Mouse (Mus musculus) mature B cell (primary cell): Measurements from ENCODE around the gene Dnah6.

Experiments used
- in situ Hi-C: fragments of 300-500 bp; cut with MboI; formaldehyde crosslinking; loops from 2 replicates; pipeline ENCODE4 v1.14.3; 2019

Gene Dnah6

DNA sequence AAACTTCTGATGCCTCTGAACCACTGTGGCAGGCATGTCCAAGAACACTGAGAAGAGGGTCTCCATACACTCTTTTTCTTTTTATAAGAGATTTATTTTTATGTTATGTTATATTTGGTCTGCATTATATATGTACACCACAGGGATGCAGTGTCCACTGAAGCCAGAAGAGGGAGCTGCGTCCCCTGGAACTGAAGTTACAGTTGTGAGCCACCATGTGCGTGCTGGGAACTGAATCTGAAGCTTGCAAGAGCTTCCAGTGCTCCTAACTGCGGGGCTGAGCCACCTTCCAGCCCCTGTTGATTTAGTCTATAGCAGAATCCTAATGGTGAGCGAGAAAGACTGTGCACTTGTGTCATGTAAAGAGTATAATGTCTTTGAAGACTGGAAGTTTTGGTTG lies 78.7 kb downstream of the Dnah6 start:
- in situ Hi-C loops, result no loop called here

DNA sequence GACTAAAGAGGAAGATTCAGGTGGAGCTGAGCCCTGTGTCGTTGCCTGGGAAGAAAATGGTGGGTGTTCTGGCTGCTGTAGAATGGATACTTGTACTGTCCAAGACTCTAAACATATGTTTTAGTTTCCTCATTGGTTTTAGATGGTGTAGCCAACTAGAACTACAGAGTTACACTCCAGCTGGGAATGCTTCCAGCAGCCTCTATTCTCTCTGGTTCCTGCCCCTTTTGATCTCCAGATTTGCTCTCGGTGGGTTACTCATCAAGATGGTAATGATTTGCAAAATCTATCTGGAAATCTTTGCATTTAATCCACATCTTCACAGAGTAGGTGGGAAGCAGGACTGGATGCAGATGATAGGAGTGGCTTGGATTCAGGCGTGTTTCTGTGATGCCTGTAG lies 80.6 kb downstream of the Dnah6 start:
- in situ Hi-C loops, result no loop called here

DNA sequence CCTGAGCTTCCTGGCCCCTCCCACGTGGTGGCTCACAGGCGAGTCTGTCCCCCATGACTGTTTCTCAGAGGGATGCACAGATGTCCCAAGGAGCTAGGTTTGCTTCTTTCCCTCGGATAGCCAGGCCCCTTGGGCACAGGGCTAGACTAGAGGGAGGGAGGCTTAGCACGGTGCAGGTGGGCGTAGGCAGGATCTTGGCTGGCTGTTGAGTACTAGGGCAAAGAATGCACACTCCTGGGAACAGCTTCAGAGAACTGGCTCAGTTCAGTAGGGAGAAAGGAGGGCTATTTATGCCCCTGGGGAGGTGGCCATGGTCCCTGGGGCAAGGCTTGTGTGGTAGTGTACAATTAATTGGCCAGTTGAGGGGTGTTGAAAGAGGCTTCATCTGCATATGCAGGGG lies 88.7 kb downstream of the Dnah6 start:
- in situ Hi-C loops, result no loop called here

DNA sequence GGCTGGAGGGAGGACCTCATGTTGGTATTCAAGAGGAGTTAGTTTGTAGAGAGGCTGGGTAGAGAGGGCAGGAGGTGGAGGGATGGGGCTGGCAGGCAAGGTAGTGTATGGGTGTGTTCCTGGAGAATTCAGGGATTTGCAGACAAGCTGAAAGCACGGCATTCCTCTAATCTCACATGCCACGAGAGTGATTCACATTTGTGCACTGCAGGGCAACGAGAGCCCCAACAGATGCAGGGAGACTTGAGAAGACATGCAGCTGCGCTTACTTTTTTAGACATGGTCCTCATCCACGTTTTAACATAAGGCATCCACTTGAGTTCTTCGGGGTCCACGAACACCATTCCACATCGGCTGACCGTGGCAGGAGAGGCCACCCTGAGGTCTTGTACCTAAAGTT lies 93.9 kb downstream of the Dnah6 start:
- in situ Hi-C loops, result no loop called here

DNA sequence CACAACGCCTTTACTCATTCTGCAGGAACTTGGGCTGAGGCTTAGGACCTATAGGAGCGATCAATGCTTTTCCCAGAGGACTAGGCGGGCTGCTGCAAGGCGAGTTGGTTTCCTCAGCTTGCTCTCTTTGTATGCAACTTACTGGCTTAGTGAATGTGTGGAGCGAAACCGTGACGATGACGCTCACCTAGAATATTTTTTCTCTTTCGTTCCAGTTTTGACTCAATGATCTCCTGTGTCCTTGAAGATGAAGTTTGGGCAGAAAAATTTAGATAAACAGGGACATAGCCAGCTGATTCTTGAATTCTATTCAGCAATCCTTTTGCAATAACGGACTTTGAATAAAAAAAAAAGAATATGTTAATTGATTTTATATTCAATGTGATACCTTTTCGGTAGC lies 101.1 kb downstream of the Dnah6 start:
- in situ Hi-C loops, result no loop called here

DNA sequence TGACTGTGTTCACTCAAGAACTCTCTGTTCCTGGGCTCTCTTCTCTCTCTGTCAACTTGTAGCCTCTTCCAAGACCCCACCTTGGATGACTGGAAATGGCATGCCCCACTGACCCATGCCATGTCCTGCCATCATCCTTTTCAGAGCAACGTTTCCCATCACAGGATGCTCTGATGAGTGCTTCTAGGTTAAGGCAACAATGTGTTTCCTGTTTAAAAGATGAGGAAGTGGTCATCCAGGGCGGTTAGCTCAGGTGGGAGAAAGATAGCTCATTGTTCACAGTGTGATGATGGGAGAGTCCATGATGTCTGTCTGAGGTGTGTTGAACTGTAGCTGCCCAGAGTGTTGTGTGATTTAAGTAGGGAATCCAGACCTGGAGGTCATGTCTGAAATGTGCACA lies 107.6 kb downstream of the Dnah6 start:
- in situ Hi-C loops, result no loop called here

DNA sequence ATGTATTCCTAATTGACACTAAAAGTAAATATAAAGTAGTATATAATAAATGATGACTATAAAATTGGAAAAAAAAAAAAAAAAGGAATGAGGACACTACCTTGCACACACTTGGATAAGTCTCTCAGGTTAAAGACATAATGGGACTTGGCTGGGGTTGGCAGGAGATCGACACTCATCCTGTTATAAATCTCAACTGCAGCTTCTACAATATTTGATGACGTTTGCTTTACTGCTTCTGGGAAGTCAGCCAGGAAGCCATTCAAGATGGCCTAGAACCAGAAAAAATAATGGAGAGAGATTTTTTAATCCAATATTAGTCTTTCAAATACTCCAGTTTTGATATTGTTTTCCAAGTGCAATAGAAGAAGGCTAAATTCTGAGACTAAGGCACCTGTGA lies 108.1 kb downstream of the Dnah6 start:
- in situ Hi-C loops, result no loop called here

DNA sequence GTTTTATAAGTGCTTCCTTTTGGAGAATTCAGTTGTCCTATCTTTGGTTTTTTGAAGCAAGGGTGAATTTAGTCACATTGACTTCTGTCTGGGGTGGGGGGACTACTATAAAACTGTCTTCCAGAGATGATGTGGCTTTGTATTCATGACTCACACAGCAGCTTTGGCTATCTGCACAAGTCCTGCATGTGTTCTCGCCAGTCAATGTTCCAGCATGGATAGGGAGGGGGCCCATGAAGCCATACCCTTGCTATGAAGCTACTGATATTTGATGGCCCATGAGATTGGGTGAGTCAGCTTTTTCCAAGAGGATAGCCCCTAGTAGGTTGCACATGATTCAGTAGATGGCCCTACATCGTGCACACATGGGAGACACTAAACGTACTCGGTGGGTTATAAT lies 128.3 kb downstream of the Dnah6 start:
- in situ Hi-C loops, result no loop called here

DNA sequence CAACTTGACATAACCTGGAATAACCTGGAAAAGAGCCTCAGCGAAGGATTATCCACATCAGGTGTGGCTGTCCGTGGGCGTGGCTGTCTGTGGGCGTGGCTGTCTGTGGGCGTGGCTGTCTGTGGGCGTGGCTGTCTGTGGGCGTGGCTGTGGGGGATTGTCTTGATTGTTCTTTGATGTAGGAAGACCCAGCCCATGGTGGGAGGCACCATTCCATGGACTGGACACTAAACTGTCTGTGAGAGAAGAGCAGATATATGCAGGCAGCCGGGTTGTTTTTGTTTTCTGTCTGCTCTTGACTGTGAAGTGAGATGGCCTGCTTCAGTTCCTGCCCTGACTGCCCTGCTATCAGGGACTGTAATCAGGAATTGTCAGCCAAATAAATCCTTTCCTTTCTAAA lies 130.6 kb downstream of the Dnah6 start:
- in situ Hi-C loops, result no loop called here

DNA sequence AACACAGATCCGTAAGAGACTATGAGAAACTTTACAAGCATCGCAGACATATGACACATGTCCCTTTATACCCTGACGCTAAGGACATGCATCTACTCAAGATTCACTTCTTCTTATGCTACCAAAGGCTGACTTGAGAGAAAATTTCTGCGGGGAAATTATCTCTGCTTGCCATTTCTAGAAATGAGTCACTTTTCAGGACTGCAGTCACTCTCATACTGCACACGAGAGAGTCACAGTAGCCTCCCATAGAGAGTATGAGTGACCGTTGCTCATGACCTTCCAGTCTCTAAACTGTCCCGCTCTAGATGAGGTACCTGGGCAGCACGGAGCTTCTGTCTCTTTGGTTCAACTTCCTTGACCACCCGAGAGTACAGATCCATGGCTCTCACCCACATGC lies 138.9 kb downstream of the Dnah6 start:
- in situ Hi-C loops, result no loop called here

DNA sequence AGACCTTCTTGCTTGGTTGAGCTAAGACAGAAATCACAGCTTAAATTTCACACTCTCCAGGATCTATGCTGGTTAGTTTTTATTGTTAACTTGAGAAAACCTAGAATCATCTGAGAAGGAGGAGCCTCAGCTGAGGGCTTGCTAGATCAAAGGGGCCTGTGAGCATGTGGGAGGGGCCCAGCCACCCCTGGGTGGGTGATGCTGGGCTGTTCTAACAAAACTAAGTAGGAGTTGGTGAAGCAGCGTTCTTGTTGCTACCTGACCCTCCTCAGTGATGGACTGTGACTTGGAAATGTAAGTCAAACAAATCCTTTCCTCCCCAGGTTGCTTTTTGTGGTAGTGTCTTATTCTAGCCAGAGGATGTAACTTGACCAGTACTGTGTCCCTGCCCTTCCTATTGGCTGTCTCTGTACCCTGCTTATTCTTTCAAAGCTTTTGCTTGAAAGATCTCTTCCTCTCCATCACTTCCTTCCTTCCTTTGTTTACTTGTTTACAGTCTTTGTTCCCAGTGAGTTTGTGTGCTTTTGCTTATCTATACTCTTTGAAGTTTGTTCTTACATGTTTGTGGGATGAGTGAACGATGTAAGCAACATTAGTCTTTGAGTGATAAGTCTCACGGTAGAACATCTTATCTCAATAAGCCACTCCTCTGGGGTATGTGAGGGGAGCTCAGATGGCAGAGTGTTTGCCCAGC lies 149.2 kb downstream of the Dnah6 start:
- in situ Hi-C loops, result no loop called here

DNA sequence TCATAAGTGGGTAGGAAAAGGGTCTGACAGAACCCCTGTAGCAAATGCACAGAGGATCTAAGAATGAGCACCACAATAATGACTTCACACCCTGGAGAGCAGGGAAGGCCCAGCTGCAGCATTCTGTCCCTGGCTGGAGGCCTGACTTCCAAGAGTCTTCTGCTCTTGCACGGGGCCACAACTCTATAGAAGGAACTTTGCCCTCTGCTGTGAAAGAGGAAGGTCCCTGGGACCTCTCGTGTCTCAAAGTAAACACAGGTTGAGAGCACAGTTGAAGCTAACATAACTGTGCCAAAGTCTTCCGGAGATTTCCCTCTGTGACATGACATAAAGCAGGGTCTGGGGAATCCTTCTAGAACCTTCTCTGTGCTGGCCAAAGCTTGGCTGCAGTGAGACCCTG lies 150.2 kb downstream of the Dnah6 start:
- in situ Hi-C loops, result no loop called here

DNA sequence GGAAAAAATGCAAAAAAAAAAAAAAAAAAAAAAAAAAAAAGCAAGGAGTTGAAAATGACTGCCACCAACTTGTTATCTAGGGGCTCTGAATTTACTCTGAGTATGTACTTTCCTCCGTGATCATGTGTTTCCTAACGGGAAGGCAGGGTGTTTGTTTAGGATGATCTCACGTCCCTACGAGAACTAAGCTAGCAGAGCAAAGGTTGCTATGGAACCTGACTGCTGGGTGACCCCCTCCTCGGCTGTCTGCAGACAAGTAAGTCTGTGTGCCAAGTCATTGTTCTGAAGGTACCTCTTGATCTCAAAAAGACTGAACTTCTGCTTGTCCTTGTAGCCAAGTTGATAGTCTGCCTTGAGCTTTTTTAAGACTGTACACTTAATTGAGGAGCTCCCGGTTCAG lies 150.8 kb downstream of the Dnah6 start:
- in situ Hi-C loops, result no loop called here

DNA sequence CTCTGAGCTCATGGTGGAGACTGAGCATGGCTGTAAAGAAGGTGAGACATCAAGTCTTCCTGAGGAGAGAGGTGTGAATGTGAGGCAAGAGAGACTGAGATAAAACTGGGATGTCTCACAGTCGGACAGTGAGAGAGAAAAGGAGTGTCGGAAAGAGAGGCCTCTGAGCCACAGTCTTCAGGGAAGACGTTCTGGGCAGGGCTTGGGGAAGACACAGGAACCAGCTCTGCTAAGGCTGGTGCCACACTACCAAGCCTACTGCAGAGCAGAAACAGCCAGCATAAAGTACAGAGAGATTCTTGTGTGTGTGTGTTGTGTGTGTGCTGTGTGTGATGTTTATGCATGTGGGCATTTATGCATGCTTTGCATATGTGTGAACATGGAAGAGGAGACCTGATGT lies 156.9 kb downstream of the Dnah6 start:
- in situ Hi-C loops, result no loop called here

DNA sequence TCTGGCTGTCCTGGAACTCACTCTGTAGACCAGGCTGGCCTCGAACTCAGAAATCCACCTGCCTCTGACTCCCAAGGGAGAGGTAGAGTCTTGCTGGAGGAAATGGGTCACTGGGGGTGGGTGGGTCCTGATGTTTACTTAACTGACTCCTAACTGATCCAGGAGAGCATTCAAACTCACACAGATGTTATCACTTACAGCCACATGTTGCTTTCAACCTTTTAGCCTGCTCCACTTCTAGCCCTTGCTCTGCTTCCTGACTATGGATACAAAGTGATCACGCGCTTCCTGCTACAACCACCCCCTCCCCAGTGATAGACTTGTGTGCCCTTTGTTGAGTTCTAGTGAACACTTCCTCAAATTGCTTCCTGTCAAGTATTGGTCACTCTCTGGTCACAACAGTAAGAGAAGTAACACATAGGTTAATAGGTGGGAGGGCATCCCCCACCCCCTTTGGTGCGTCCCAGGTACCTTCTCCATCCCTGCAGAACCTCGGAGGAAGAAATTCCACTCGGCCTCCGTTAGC lies 161.8 kb downstream of the Dnah6 start:
- in situ Hi-C loops, result no loop called here

DNA sequence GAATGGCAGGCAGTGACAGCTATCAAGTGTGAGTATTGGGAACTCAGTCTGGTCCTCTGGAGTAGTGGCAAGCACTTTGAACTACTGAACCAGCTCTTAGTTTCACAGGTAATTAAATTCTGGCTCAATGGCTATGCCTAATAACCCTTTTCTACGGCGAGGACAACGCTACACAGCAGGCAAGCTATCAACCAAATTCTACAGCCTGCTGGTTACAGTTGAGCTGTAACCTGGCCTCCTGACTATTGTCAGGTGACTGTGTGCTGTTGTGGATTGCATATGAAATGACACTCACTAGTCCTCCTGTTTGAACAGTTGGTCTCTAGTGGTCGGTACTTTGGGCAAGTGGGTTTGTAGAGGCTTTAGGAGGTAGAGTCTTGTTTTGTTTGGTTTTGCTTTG lies 162.3 kb downstream of the Dnah6 start:
- in situ Hi-C loops, result no loop called here

DNA sequence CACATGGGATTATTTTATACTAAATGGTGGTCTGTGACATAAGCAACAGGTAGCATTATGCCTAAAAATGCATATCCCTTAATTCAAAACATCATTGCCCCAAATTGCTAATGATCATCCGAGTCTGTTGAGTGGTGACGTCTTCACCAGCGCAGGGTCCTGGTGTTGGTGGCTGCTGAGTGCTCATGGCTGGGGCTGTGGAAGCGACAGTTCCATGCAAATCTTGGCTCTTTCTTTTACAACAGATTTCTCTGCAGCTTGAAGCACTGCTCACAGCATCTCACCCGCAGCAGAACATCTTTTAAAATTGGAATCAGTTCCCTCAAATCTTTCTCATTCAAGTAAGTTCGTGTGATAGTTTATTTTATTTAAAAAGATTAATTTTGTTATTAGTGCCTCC lies 166.1 kb downstream of the Dnah6 start:
- in situ Hi-C loops, result no loop called here

DNA sequence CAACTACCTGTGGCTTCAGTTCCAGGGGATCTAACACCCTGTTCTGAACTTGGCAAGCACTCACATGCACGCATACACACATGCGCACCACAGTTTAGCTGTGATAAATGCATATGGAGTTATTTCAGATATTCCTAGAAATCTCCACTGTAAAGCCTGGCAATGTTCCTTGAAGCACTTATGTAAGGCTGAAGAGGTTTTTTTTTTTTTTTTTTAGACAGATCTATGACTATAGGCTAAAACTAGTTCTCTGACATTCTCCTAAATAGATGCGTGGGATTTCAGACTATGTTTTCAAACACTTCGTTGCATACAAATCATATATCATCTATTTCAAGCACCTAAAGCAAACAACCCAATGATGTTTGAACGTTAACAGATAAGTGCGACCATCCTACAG lies 166.6 kb downstream of the Dnah6 start:
- in situ Hi-C loops, result no loop called here

DNA sequence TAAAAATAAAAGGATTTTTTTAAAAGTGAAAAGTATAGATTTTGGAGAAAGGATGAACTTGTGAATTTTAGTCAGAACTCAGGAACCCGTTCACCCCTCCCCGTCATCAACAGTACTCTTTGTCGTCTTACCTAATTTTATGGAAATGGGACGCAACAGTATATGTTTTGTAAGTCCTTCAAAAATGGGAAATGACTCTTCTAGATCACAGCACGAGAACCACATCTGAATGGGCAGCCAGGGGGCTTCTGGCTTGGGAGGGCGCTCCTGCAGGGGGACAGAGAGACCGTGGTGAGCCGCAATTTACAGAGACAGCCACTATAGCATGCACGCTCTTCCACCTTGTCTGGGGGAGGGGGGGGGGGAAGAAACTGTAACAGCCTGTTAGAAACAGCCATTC lies 167.9 kb downstream of the Dnah6 start:
- in situ Hi-C loops, result no loop called here

DNA sequence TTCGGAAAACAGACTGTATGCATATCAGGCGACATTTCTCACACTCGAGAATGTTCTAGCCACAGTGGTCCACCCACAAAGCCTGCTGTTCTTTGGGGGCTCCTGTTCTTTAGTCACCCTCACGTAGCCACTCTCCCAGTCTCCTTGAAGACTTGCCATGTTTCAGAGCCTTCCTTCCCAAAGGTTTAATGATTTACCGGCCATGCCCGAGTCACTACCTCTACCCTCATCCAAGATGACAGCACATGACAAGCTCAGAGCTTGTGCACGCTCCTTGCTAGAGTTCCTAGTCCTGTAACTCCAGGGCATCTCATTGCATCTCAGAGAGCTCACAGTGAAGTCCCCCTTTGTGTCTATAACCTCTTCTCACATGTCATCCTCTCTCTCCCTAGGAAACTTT lies 174.2 kb downstream of the Dnah6 start:
- in situ Hi-C loops, result no loop called here

DNA sequence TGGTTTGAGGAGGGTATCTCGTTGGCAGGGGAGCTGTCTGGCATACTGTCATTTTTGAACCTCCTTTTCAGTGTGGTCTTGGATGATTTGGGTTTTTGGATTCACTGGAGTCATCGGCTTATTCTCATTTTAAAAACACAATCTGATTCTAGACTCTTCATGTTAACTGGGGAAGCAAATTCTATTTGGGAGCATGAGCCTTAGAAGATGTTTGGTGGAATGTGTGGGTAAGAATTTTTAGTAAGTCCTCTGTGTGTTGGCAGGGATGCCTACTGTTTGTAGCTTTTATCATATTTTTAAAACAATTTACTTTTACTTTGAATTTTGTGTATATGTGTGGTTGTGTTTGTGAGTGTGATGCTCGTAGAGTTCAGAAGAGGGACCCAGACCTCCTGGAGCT lies 175.5 kb downstream of the Dnah6 start:
- in situ Hi-C loops, result no loop called here

DNA sequence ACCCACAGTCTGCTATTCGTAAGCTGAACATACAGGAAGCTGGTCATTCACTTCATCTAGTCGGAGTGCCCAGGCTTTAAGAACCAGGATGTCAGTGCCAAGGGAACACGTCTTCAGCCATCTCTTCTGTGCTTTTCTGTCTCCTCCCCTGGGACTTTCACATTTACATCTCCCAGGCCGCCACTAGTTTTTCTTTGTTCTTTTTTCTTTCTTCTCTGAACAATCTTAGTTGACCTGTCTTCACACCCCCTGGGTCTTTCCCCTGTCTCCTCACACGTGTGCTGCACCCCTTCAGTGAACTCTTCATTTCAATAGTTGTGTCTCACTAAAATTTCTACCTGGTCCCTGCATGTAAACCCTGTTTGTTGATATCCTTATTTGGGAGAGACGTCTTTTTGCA lies 179.2 kb downstream of the Dnah6 start:
- in situ Hi-C loops, result no loop called here

DNA sequence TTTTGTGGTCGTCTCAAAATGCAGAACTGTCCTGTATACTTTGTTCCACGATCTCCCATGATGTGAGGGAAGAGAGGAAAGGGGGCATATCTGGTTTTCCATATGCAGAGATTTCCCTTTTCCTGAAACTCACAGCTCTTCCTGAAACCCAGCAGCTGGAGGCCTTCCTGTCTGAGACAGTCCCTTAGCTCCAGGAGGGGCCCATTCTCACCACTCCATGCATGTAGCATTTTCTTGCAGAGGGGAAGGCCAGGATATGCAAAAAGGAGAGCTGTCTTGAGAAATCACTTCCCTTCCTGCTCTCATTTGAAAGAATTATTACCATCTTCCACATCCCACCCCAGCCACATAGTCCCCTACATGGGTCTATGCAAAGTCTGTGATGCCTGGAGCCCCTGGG lies 183.2 kb downstream of the Dnah6 start:
- in situ Hi-C loops, result no loop called here

DNA sequence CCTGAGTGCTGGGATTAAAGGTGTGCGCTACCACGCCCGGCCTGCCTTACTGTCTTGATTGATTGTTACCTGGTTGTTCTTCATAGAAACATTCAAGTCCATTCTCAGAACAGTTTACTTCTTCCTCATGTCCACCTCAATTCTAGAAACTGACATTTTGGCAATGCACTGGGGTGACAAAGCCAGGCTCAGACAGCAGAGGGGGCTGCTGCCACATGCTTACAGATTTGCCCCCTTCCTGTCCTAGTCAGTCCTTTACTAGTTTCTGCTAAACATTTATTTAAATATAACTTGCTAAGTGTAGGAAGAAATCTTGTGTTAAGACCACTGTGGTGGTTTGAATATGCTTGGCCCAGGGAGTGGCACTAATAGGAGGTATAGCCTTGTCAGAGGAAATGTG lies 192.6 kb downstream of the Dnah6 start:
- in situ Hi-C loops, result no loop called here
